Mouse (Mus musculus): ENCODE results near the gene Gm3755. TPM values are rescaled to one million over a fixed set of nuclear protein-coding genes. Genes with fewer than 3 reads are reported as not detected.
"Not testable (repeated sequence)": the region's sequence is repeated elsewhere in the genome, so short reads cannot be mapped to it uniquely, and the experiment has no call there.

Gm3755 gene
- not detected for total RNA-seq (2021)

DNA sequence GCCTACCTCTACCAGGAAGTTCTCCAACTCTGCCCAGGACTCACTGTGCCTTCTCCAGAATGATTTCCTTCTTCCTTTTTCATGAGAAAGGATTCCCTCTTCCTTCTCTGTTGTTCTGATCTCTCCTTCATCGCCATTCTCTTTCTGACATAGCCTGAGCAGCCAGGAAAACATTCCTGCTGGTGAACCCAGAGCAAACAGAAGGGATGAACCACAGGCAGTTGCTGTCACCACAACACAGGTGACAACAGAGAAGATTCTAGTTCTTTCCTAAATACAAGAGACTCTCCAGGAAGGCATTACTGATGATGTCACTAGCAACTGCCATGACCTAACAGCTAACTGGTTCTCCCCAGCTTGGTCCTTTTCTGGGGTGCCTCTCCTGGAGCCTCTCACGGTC is at the start of gene Gm3755:
TSS of gene Gm3755 (minus strand) at position 101 of the 400 bp plus-strand sequence.
- DNase-seq (ENCODE audit: low spot score in 2 of 2); intact Hi-C loops (cut with DNase I): not testable (repeated sequence)

DNA sequence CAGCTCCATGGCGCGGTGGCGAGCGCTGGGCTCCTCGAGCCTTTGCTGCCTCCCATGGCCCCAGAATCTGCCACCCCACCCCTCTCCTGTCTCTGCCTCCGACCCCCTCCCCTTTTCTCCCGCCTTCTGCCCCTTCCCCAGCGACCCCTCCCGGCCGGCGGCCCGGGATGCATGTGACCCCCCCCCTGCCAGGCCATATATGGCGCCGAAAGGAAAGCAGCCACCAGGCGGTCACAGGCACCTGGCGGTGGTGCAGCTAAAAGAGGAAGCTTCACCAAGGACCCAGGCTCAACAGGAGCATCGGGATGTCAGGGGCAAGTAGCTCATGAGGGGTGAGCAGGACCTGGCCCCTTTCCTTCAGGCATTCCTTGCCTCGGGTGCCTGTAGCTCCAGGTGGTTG is 38.0 kb upstream of the Gm3755 start:
- DNase-seq (ENCODE audit: low spot score in 2 of 2), result peak in 1 of 2 experiments; percentile 2
- intact Hi-C loops (cut with DNase I), result not testable (repeated sequence)

DNA sequence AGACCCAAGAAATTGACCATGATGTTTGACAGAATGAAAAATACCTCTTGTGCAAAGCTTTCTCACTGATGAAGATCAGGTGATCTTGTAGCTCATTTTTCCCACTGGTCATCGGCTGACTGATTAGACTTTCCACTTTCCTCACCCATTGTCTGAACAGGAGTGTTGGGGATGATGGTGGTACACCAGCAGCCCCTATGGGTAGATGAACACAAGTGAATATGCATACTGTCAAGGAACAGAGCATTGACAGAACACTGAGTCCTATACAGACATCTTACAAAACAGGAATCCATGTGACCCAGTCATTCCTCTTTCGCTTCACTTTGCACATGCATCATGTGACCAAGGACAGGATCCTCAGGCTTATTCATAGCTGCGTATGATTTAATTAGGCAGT is 32.9 kb upstream of the Gm3755 start, which contains the start of gene Gm3752:
TSS of gene Gm3752 (minus strand) at position 101 of the 400 bp plus-strand sequence.
- intact Hi-C loops (cut with DNase I); DNase-seq (ENCODE audit: low spot score in 2 of 2): not testable (repeated sequence)

- DNase-seq (ENCODE audit: low spot score in 2 of 2); intact Hi-C loops (cut with DNase I): not testable (repeated sequence)
These were observed 28.2 kb downstream of the Gm3755 start for GRCm38 (mm10) chr14:7422496-7422895.

Other genes starting within 250 kb of the Gm3755 start
- gene Gm3727, start 186.2 kb downstream of the Gm3755 start, total RNA-seq (2021), result not detected
- gene Gm3739, start 135.9 kb downstream of the Gm3755 start, total RNA-seq (2021), result under 1 TPM; 0.41 to 0.54 TPM
- gene Gm5797, start 118.5 kb downstream of the Gm3755 start, total RNA-seq (2021), result not detected
- gene Gm8374, start 85.8 kb downstream of the Gm3755 start, total RNA-seq (2021), result not detected
- under 1 TPM in 1 of 2 experiments, not detected in 1; 0.52 TPM for gene Gm3752, start 32.8 kb upstream of the Gm3755 start, total RNA-seq (2021)
- gene Gm3558, start 117.6 kb upstream of the Gm3755 start, total RNA-seq (2021), result 1 to 10 TPM; 3.9 to 5.5 TPM
- gene Gm10338, start 144.7 kb upstream of the Gm3755 start, total RNA-seq (2021), result not detected
- gene Gm10128, start 193.1 kb upstream of the Gm3755 start, total RNA-seq (2021), result not detected